Mouse (Mus musculus) Muller cell, postnatal 12 days (primary cell): ENCODE data around the gene Mgll.
A peak's percentile ranks its signal among the peaks of the same experiment; 100 is the strongest.

Experiments used
- DNase-seq: peaks from one replicate; pipeline ENCODE4 v3.0.0-alpha.2; 2015; ENCODE audit errors: inconsistent ontology term

The Mgll gene

DNA sequence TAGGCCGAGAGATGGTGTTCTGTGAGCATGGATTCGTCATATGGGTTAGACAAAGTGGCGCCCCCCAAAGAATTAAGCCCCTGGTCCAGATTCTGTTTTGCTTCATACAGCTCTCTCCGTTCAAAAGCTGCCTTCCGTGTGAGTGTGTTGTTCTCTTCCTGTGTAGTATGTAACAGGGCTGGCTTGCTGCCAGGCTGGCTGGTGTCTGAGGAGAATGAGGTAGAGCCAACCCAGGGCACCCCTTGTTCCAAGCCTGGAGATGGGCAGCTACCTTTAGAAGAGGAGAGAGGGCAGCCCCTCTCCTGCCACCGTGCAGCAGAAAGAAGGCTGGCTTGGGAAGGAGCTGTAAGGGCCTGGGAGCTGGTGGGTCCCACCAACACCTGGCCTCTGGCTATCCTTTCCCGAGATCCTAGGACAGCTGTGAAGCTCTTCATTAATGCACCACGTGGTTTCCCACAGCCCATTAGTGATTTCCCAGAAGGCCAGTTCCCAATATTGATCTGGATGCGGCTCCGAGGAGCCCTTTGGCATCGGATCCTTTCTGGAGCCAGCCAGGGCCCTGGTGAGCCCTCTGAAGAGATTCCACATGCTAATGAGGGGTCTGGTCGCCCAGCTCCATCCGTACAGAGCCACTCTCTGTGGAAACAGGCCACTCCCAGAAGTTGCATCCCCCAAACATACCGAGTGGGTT lies 19.5 kb downstream of the Mgll start:
- no peak for DNase-seq

DNA sequence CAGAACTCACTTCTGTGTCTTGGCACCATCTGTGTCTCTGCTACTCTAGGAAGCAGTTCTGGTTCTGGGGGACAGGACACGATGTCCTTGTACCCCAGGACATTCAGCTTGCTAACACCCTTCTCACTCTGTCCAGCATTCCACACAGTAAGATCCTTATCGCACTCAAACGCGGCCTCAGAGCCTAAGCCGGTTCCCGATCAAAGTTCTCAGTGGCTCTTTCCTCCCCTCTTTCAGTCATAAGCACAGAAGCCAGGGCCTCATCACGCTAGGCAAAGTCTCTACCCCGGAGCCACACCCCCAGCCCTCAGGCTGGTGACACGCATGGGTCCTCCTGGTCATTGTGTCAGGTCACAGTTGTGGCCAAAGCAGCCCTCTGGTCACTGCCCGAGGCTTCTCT lies 20.8 kb downstream of the Mgll start:
- no peak for DNase-seq

DNA sequence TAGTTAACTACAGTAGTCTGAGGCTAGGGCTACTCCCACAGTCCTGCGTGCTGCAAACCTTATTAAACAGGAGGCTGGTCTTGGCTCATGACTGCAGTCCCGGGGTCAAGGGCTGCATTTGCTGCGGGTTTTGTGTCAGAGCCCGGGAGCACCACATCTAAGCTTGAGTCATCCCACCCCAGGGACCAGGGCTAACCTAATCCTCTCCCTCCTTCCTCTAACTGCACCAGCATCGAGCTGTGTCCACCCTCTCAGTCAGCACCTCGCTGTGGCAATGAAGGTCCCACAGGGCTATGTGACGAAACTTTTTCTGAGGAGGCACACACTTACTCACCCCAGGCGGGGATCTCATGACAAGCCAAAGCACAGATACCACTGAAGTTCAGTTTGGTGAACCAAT lies 22.1 kb downstream of the Mgll start:
- DNase-seq: no peak

DNA sequence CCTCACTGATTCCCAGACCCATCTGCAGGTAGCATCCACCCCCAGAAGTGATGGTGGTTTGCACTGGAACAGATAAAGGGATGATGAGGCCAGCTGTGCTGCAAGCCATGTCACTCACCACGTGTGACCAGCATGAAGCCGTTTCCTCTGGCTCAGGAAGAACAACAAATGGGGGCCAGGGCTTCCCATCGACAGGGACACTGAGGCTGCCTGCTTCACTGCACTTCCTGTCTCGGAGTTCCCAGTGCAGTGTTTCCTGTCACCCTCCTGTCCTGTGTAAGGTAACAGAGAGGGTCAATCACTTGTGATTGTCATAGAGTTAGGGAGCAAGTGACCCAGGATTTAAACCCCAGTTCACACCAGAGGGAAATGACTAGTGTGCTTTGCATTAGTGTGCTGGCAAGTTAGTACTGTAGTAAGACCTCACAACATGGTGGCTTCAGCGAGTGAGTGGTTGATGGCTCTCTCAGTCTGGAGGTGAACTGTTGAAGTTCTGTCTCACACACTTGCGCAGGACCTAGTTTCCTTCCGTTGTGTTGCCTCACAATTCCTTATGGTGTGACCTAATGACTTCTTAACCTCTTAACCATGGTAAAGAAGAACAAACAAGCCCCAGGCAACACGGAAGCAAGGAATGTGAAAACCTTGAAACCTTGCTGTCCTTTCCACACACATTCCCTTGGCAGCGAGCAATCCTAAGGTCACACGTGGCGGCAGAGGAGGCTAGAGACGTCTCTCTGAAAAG lies 23.3 kb downstream of the Mgll start:
- DNase-seq: no peak

DNA sequence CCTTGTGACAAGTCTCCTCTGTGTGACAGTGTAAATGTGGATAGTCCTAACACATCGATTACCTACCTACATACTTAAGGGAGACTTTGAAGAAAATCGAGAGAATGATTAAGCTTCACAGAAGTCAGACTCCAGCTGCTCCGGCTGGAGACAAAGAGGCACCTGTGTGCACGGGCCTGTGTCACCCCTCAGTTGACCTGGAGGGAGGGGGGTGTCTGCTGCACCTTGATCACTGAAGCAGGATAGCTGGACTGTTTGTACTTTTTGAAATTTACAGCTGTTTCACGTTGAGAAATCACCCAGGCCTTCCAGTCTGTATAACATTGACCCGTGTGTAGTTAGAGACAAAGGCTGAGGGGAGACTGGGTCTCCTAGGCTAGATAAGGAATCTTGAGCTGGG lies 26.7 kb downstream of the Mgll start:
- DNase-seq: no peak

DNA sequence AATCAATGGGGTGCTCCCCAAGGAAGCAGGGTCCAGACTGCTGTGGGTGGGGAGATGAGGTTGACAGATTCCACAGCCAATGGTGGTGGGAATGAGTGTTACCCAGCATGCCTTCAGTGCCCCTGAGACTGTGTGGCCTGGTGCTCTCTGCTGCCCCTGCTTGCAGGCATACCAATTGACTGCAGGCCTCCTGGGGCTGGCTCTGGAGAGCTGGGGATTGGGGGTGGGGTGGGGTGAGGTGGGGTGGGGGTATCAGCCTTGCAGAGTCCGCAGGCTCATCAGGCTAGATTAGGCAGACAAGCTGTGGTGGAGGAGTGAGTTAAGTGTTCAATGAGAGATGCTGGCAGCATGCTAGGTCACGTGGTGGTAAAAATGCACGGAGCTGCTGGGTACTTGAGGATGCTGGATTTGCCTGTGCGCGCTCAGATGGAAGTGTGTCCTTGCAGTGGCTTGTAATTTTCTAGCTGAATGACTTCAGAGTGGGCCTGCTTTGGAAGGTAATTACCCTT lies 28.6 kb downstream of the Mgll start:
- DNase-seq: no peak

DNA sequence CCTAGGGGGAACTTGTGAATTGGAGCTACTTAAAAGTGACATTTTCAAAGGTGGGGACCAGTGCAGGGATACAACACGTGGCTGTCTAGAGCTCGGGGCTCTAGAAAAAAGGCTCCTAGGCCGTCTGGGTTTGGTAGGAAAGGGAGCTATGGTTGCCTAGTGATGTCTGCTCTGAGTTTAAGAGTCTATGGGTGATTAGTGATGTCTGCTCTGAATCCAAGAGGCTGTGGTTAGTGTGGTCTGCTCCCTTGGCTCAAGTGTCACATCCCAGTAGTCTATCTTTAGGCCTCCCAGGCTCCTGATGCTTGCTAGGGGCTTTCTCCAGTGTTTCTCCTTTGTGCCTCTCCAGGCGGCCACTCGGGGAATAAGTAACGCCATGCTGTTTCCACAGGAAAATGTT lies 29.4 kb downstream of the Mgll start:
- no peak for DNase-seq

DNA sequence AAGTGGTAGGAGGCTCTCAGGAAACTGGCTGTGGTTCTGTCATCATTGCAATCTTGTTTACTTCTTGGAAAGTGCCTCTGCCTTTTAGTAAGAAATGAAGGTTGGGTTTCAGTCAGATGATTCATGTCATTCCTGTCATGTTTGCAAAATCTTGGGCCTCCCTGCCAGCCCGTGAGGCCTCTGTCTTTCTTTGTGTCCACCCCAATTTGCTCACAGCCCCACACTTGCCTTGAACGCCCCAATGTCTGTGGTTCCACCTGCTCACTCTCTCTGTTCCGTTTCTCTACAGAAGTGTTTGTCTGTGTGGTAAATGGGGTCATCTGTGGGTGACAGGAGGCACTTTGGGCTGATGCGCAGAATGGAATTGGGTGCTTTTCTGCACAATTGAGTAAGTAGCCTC lies 32.8 kb downstream of the Mgll start:
- no peak for DNase-seq

DNA sequence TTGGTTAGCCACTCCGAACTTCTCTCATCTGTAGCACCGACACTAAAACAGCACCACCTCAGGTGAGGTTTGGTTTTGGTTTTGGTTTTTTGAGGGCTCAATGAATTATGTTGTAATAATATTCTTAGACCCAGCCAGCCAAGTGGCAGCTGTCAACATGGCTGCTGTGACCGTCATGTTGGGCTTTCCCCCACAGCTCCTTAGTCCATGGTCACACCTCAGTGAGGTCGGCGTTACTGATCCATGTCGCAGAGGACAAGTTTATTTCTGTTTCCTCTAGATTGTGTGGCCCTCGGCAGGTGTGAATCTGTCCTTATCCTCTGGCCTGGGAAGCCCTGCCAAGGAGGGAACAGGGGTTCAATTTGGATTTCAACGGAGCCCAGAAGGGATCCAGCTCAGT lies 33.9 kb downstream of the Mgll start:
- DNase-seq: no peak

DNA sequence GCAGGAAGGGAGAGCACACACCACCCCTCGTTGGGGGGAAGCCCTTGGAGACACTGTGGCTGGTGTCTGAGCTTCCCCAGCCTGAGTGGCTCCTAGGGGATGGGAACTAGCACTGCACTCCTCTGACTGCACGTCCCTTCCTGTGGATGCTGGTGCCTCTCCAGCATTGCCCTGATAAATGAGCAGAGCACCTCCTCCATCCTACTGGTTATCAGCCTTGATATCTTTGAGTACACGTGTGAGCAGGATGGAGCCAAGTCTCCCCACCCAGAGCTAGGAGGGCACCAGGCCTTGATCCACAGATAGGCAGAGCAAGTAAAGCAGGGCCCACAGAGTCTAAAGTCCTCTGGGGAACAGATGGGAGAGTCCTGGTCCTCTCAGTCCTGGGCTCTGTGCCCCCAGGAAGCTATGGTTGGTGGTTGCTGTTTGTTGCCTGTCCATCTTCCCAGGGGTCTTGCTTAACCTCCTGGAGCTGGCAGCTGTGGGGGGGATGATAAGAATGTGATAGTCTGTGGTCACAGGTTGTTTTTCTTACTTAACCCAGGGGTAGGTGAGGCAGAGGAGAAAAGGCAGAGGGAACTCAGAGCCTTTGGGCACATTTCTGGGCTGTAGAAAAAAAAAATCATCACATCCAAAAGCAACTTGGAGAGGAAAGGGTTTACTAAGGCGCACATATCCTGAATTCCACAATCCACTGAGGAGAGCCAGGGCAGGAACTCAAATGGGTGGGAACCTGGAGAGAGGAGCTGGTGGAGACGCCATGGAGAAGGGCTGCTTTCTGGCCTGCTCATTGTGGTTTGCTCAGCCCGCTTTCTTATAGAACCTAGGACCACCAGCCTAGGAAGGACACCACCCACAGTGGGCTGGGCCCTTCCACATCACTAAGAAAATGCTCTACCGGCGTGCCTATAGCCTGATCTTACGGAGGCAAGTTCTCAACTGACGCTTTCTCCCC lies 34.6 kb downstream of the Mgll start:
- no peak for DNase-seq

DNA sequence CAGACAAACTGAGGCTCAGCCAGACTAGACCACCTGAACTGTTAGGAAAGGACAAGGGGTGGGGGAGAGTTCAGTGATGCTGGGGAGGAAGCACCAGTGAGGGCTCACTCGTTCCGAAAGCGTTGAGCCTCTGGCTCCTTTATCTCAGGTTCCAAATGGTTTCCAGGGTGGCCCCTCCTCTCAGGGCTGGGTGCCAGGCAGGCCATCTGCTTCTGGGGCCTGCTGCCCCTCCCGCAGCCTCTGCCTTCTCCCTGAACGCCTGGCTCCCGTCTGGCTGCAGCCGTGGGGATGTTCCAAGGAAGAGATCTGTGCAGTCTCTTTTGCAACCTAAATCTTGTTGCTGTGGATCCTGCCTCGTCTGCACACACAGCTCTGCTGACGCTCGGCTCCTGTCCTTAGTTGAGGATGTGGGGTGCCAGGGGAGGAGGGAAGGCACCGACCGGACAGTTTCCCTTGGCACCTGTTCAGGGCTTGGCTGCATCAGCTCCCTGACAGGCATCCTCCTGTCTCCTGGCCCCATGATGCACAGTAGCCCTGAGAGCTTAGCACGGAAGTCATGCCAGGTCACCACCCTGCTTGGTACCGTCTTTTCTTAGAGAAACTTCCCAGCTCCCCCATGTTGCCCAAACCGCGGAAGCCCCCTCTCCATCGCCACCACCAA lies 35.7 kb downstream of the Mgll start:
- DNase-seq: peak; percentile 92

DNA sequence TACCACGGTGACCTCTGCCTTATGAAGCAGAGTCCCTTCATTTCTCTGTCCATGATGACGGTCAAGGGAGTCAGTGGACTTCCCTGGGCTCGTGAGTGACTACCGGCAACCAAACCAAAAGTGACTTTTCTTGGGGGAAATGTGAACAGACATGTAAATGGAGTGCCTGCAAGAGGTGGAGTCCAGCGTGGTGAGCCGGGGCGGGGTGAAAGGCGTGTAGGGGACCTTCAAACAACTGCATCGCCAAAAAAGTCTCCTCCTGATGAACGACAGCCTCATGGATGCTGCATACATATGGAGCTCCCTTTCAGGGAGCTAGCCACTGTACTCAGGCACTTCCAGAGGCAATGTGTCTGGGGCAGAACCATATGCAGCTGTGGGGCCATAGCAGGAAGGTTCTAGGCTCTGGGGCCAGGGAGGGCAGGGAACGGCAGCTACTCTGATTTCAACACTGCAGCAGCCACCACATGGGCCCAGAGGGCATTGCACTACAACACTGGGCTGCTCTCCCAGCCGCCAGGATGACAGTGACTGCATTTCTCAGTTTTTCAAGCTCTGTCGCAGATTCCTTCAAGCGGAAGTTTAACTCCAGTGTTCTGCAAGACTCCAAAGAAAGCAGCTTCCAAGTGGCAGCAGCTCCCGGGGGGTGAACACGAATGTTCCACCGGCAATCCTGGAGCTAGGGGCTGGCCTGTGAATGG lies 36.9 kb downstream of the Mgll start:
- no peak for DNase-seq

DNA sequence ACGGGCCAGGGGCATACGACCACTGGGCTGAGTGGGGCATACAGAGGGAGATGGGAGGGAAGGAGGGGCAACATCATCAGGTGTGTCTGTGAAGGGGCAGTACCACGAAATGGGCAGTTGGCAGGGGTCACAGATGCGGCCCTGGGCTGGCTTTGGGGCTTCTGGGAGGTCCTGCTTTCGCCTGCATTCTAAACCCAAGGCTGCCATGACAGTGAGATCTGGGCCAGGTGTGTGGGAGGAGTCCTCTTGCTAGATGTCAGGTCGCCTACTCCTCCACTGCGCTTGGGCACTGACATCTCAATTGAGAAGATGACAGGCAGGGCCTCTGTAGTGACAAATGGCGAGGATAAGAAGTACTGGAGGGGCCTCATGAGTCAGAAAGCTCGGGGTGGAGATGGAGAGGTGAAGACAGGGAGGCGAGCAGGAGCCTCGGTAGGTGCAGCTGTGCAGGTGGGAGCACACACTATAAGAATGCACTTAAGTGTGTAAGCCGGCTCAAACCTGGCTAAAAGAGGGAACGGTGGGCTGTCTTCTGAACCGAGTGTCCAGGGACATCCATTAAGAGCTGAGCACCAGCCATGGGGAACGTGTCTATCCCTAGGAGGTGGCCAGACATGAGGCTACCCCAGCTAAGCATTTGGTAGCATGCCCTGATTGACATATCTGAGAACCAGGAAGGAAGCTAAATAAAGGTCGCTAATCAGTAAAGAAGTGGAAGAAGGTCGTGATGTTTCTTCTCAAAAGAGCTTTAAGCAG lies 37.6 kb downstream of the Mgll start:
- no peak for DNase-seq

DNA sequence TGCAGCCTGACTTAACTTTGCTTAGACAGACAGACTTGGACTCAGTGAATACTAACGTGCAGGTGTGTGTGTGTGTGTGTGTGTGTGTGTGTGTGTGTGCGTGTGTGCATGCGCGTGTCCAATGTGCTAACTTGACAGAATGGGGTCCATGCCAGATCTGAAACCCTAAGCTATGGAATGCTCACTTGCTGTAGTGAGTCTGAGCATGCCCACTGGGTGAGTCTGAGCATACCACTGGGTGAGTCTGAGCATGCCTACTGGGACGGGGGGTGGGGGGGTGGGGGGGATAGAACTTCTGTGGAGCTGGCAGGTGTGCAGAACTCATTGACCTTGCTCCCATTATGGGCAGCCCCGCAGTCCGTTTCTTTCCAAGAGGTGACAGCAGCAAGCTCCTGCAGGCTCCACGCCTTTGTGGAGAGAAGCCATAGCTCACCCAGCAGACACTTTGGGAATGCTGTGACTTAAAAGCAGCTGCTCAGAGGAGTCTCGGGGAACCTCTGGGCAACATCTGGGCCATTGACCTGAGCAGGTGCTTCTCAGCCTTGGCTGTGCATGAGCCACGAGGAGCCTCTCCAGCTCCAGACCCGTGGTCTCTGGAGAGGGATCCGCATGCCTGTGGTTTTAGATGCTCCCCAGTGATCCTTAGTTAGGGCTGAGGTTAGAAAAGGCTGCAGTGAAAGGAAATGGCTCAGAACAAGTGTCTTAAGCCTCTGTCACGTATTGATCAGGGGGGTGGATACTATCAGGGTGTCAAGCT lies 38.4 kb downstream of the Mgll start:
- DNase-seq: no peak

DNA sequence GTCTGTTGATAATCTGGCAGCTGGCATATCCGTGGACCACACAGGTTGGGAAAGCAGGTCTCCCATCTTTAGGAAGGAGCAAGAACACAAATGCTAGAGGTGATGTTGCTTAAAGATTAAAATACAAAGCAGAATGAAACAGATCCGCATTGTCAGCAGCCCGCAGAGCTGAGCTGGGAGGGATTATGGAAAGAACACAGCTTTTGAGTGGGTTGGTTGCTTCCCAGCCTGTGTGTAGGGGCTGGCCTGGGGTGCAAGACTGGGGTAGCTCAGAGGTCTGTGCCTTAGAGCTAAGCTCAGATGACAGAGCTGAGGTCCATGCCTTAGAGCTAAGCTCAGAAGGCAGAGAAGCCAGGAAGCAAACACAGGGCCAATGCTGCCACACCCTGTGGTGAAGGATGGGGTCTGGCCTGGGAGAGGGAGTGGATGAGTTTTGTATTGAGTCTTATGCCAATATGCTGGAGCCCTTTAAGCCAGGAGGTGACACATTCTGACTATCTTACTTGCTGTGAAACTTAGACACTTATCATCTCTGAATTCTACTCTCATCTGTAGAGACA lies 39.4 kb downstream of the Mgll start:
- no peak for DNase-seq

DNA sequence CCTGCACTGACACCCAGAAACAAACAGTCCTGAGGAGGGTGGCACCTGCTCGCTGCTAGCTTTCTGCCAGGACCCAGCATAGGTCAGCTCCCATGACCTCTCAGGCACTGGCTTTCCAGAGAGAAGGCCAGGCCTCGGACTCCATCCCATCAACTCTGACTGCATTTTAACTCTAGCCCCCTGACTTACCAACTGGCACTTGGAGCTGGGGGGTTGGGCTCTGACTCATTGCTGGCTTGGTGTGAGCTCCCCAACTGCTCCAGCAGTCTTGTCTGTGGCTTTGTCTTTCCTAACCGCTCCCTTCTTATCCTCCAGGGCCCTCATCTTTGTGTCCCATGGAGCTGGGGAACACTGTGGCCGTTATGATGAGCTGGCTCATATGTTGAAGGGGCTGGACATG lies 40.1 kb downstream of the Mgll start:
- DNase-seq: peak; percentile 80

DNA sequence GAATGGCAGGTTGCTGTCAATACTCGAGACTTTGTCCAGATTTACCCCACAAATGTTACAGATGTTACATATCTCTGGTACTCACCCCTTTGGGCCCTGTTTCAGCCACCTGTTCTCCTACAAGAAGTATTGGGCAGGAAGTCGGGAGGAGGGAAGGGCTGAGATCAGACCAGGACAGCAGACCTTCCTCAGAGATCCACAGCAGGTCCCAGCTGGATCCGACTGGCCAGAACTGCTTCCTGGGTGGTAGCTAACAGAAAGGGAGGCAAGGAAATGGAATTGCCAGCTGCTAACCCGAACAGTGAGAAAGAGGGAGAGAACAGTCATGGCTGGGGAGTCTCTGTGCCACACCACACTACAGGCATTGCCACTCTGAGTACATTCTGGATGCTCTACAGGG lies 43.5 kb downstream of the Mgll start:
- DNase-seq: no peak

DNA sequence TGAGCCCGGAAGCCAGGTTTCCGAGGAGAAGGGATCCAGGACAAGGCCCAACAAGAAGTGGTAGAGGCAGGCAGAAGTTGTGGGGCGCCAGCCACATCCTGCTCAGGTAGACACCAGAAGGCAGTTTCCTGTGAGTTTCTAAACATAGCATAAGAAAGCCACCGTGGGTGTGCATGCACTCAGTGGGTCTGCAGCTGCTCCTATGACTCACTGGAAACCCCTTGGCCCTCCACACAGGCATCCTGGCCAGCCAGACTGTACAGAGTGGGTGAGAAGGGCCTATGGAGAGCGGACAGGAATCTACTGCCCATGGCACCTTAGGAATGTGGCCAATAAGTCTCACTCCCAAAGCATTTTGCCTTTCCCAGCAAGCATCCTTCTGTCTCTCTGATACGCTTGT lies 45.5 kb downstream of the Mgll start:
- DNase-seq: peak; percentile 82

DNA sequence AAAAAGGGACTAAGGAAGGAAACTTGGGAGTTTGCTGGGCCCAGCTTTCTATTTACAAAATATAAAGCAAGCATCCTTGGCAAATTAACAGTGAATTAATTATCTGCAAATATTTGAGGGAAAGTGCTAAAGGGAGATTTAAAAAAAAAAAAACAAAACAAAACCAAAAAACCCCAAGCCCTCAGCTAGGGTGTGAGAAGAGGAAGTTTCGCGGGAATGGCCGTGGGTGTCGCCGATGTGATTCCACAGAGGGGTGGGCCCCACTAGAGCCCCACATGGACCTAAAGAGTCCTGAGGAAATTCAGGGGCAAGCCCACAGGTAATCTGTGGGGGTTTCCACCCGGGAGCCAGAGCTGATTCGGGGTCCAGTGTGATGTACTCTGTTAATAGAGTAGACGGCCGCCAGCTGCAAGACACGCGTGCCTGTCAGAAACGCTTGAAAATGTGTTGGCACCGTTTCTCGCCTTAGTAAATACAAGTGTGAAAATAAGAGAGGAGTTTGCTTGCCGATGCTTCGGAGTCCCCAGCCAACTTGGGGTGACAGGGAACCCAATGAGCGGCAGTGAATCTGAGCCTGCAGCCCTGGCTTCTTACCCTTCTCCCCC lies 46.2 kb downstream of the Mgll start:
- no peak for DNase-seq
